Mouse (Mus musculus) liver, postnatal 0 days (tissue): ENCODE data around the gene Fchsd2. TPM values are rescaled to one million over a fixed set of nuclear protein-coding genes. Genes with fewer than 3 reads are reported as not detected.

ENCODE experiments used
- ATAC-seq: fragments of 200-750 bp; cut with Nextera tagmentation; 2 replicates; pipeline ENCODE4 v1.8.0; 2017; ENCODE audit warnings: mild to moderate bottlenecking, moderate library complexity
- DNase-seq: peaks from one replicate; pipeline ENCODE4 v3.0.0-alpha.2; 2016
- H3K27ac ChIP-seq: fragments of 300-500 bp; sonication (generic); 2 replicates; pipeline ENCODE4 v1.5.1; 2014; ENCODE audit warnings: antibody characterized with exemption, moderate library complexity, mild to moderate bottlenecking, low read depth
- H3K27me3 ChIP-seq: fragments of 300-500 bp; sonication (generic); 2 replicates; pipeline ENCODE4 v1.6.1; 2014; ENCODE audit warnings: low read length, control low read depth, mixed read lengths; ENCODE audit not compliant: insufficient read depth
- H3K36me3 ChIP-seq: fragments of 300-500 bp; sonication (generic); replicated peaks from 2 replicates; pipeline ENCODE4 v1.6.1; 2014; ENCODE audit warnings: mild to moderate bottlenecking, control low read depth, low read length, moderate library complexity, mixed read lengths; ENCODE audit not compliant: insufficient read depth
- H3K4me1 ChIP-seq: fragments of 300-500 bp; sonication (generic); 2 replicates; pipeline ENCODE4 v1.6.1; 2014; ENCODE audit warnings: antibody characterized with exemption, mild to moderate bottlenecking, control low read depth; ENCODE audit not compliant: insufficient read depth
- H3K4me2 ChIP-seq: fragments of 300-500 bp; sonication (generic); 2 replicates; pipeline ENCODE4 v1.6.1; 2014; ENCODE audit warnings: low read depth, mild to moderate bottlenecking, low read length, moderate library complexity, mixed read lengths
- H3K4me3 ChIP-seq: fragments of 300-500 bp; sonication (generic); 2 replicates; pipeline ENCODE4 v1.5.1; 2014; ENCODE audit warnings: low read depth, low read length
- H3K9ac ChIP-seq: fragments of 300-500 bp; sonication (generic); replicated peaks from 2 replicates; pipeline ENCODE4 v1.6.1; 2014; ENCODE audit warnings: mild to moderate bottlenecking, moderate library complexity
- H3K9me3 ChIP-seq: fragments of 300-500 bp; sonication (generic); 2 replicates; pipeline ENCODE4 v1.6.1; 2016; ENCODE audit warnings: mild to moderate bottlenecking, control low read depth, low read length, mixed read lengths
- CTCF ChIP-seq: sonication (generic); IDR thresholded peaks from 2 replicates; pipeline ENCODE4 v1.5.1; 2016; ENCODE audit warnings: antibody characterized with exemption, low read depth
- EP300 ChIP-seq: IDR thresholded peaks from 2 replicates; pipeline ENCODE4 v1.6.1; 2016; ENCODE audit warnings: antibody characterized with exemption, low read depth, mild to moderate bottlenecking
- WGBS: fragments of 180-500 bp; shearing (Covaris S2); extraction: QIAGEN DNeasy Blood & Tissue Kit; methylation state at CpG from one replicate; pipeline ENCODE4 v1.1.7; 2014; ENCODE audit not compliant: insufficient replicate concordance; 5-methylcytosine and 5-hydroxymethylcytosine counted together
- polyA plus RNA-seq: library from polyadenylated mRNA; unstranded; fragments of >200 nt; fragmentation: Nextera tagmentation; extraction: Ambion mirVana; gene quantifications from 2 replicates; pipeline ENCODE4 v1.2.1, GENCODE M21; 2015

The Fchsd2 gene
- polyA plus RNA-seq, 1 experiment from 2014 or later, result 7.8 TPM

GRCm38 (mm10) chr7:101288436-101288835, 195.8 kb downstream of the Fchsd2 start:
- no peaks in the 10 kb centered on the region for H3K9me3 ChIP-seq
- peak; percentile 78 for TF ChIP-seq CTCF
- TF ChIP-seq EP300, result no peak
- no peak overlapping the region for H3K27ac ChIP-seq
- DNase-seq (peak; percentile 61), ATAC-seq (no peak)
- 47% methylated on average over 4 of the region's 4 CpGs for WGBS
- no peak overlapping the region for H3K4me3 ChIP-seq
- H3K27me3 ChIP-seq, result no peaks in the 10 kb centered on the region
- H3K9ac ChIP-seq, result no peak overlapping the region
- peaks cover 56% of the 10 kb centered on the region for H3K36me3 ChIP-seq
- H3K4me1 ChIP-seq, result no peaks in the 10 kb centered on the region
- H3K4me2 ChIP-seq, result no peak overlapping the region

GRCm38 (mm10) chr7:101290401-101290800, 197.7 kb downstream of the Fchsd2 start:
- ATAC-seq, result no peak

GRCm38 (mm10) chr7:101291211-101291610, 198.5 kb downstream of the Fchsd2 start:
- no peak for ATAC-seq
- TF ChIP-seq CTCF (no peak), EP300 (no peak)
- Histone ChIP-seq H3K27ac (no peak overlapping the region), H3K4me1 (no peaks in the 10 kb centered on the region), H3K9me3 (no peaks in the 10 kb centered on the region), H3K4me2 (no peak overlapping the region), H3K4me3 (no peak overlapping the region), H3K9ac (no peak overlapping the region), H3K27me3 (no peaks in the 10 kb centered on the region), H3K36me3 (peaks cover 44% of the 10 kb centered on the region)
- 81% methylated on average over 5 of the region's 5 CpGs for WGBS
- DNase-seq, result no peak

More at GRCm38 (mm10) chr7:101290401-101290800, 197.7 kb downstream of the Fchsd2 start:
- Histone ChIP-seq H3K4me3 (no peak overlapping the region), H3K27ac (no peak overlapping the region), H3K4me1 (no peaks in the 10 kb centered on the region), H3K9me3 (no peaks in the 10 kb centered on the region), H3K27me3 (no peaks in the 10 kb centered on the region), H3K36me3 (peaks cover 44% of the 10 kb centered on the region), H3K4me2 (no peak overlapping the region), H3K9ac (no peak overlapping the region)
- no peak for DNase-seq
- WGBS, result 83% methylated on average over 10 of the region's 10 CpGs
- TF ChIP-seq EP300, result no peak
- TF ChIP-seq CTCF, result no peak

- 94% methylated on average over 8 of the region's 8 CpGs for WGBS
- H3K4me3 ChIP-seq, result no peak overlapping the region
- H3K4me1 ChIP-seq, result no peaks in the 10 kb centered on the region
- H3K4me2 ChIP-seq, result no peak overlapping the region
- no peak for DNase-seq
- TF ChIP-seq CTCF, result no peak
- TF ChIP-seq EP300, result no peak
- H3K27ac ChIP-seq, result no peak overlapping the region
- no peaks in the 10 kb centered on the region for H3K27me3 ChIP-seq
- no peak overlapping the region for H3K9ac ChIP-seq
- ATAC-seq, result no peak
- H3K9me3 ChIP-seq, result no peaks in the 10 kb centered on the region
- H3K36me3 ChIP-seq, result peaks cover 43% of the 10 kb centered on the region
Observed at GRCm38 (mm10) chr7:101291641-101292040, 199.0 kb downstream of the Fchsd2 start.

GRCm38 (mm10) chr7:101292086-101292485, 199.4 kb downstream of the Fchsd2 start:
- Histone ChIP-seq H3K9ac (no peak overlapping the region), H3K9me3 (no peaks in the 10 kb centered on the region), H3K4me3 (no peak overlapping the region), H3K4me2 (no peak overlapping the region), H3K27me3 (no peaks in the 10 kb centered on the region), H3K4me1 (no peaks in the 10 kb centered on the region), H3K36me3 (peaks cover 45% of the 10 kb centered on the region), H3K27ac (no peak overlapping the region)
- ATAC-seq (no peak), DNase-seq (no peak)
- TF ChIP-seq EP300, result no peak
- no peak for TF ChIP-seq CTCF
- 72% methylated on average over 4 of the region's 4 CpGs for WGBS

GRCm38 (mm10) chr7:101292696-101293095, 200.0 kb downstream of the Fchsd2 start:
- Histone ChIP-seq H3K36me3 (peaks cover 42% of the 10 kb centered on the region), H3K27ac (no peak overlapping the region), H3K4me1 (no peaks in the 10 kb centered on the region), H3K9ac (no peak overlapping the region), H3K9me3 (no peaks in the 10 kb centered on the region), H3K27me3 (no peaks in the 10 kb centered on the region), H3K4me3 (no peak overlapping the region), H3K4me2 (no peak overlapping the region)
- ATAC-seq, result no peak
- WGBS, result 86% methylated on average over 1 of the region's 1 CpGs
- DNase-seq, result no peak
- TF ChIP-seq CTCF (no peak), EP300 (no peak)

- Histone ChIP-seq H3K36me3 (peaks cover 40% of the 10 kb centered on the region), H3K4me3 (no peak overlapping the region), H3K4me1 (no peaks in the 10 kb centered on the region), H3K9ac (no peak overlapping the region), H3K9me3 (no peaks in the 10 kb centered on the region), H3K27me3 (no peaks in the 10 kb centered on the region), H3K27ac (no peak overlapping the region), H3K4me2 (no peak overlapping the region)
- TF ChIP-seq EP300 (no peak), CTCF (no peak)
- DNase-seq (no peak), ATAC-seq (no peak)
- 58% methylated on average over 4 of the region's 4 CpGs for WGBS
Observed at GRCm38 (mm10) chr7:101293138-101293537, 200.5 kb downstream of the Fchsd2 start.
